Mouse (Mus musculus): Measurements from ENCODE around the gene Dync1i1. TPM values are rescaled to one million over a fixed set of nuclear protein-coding genes. Genes with fewer than 3 reads are reported as not detected.

The Dync1i1 gene
- polyA plus RNA-seq, 1 experiment from 2014 or later: 1.4 TPM

DNA sequence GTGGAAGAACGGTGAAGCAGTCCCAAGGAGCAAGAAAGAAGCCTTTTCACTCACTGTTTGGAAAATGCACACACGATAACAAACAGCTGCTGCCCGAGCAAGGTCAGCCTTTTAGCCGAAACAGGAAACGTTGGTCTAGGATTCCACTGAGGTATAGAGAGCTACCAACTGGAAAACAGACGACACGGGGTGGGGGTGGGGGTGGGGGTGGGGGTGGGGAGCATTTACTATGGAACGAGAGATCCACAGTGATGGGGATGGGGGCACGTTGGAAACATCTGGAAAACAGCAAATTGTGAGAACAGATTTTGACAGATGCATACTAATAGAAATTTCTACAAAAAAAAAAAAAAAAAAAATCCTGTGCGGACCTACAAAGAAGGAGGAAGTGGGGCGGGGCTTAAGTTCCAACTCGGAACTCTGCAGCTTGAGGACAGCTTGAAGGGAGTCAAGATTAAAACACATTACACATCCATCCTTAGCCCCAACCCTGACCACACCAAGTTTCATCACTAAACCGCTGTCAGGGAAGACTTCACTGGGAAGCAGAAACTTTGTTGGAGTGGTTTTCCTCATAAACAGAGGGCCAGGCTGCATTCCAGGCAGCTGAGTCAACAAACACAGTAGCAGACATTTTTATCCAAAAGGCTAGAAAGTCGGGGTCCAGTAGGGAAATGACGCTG lies 251.9 kb downstream of the Dync1i1 start:
- Histone ChIP-seq H3K4me1 (replicated peaks; ENCODE audit: insufficient read depth, low read length) (no peaks in the 10 kb centered on the region), H3K27ac (peak overlapping the region; percentile 61; the same call in 1 of the 2 replicates), H3K27me3 (ENCODE audit: insufficient read depth, low read length) (no peaks in the 10 kb centered on the region), H3K9me3 (replicated peaks; ENCODE audit: low read length) (no peaks in the 10 kb centered on the region), H3K4me2 (ENCODE audit: low read length) (no peak overlapping the region), H3K9ac (ENCODE audit: low read depth, low read length) (no peak overlapping the region), H3K36me3 (ENCODE audit: insufficient read depth, low read length) (no peaks in the 10 kb centered on the region), H3K4me3 (replicated peaks; ENCODE audit: low read depth, low read length) (no peak overlapping the region)
- WGBS: 37% methylated on average over 15 of the region's 15 CpGs
- ATAC-seq (replicated peaks; ENCODE audit: low FRiP score, low read depth): no peak
- TF ChIP-seq CTCF (IDR thresholded peaks at IDR 0.05; ENCODE audit: low read depth): no peak
- DNase-seq (ENCODE audit: low spot score): peak; percentile 52

DNA sequence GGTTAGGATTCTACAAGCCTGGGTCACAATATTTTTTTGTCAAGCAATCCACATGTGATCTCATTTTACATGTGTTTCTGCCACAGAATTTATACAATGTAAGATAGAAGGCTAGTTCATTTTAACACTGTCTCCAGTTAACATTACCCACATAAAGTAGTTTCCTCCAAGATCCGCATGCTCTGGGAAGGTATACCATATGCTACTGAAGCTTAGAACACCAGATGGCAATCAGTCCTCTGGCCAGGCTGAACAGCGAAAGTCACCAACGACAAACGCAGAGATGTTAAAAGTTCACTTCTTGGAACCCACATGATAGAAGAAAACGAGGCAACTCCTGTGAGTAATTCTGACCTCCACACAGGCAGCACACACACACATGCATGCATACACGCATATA lies 265.8 kb downstream of the Dync1i1 start:
- H3K36me3 ChIP-seq (ENCODE audit: insufficient read depth, low read length): no peaks in the 10 kb centered on the region
- H3K27ac ChIP-seq: no peak overlapping the region
- no peaks in the 10 kb centered on the region for H3K27me3 ChIP-seq (ENCODE audit: insufficient read depth, low read length)
- TF ChIP-seq CTCF (IDR thresholded peaks at IDR 0.05; ENCODE audit: low read depth): no peak
- H3K9me3 ChIP-seq (replicated peaks; ENCODE audit: low read length): no peaks in the 10 kb centered on the region
- no peak for ATAC-seq (replicated peaks; ENCODE audit: low FRiP score, low read depth)
- no peak overlapping the region for H3K4me3 ChIP-seq (replicated peaks; ENCODE audit: low read depth, low read length)
- no peak for DNase-seq (ENCODE audit: low spot score)
- no peaks in the 10 kb centered on the region for H3K4me1 ChIP-seq (replicated peaks; ENCODE audit: insufficient read depth, low read length)
- no peak overlapping the region for H3K4me2 ChIP-seq (ENCODE audit: low read length)
- WGBS: 70% methylated on average over 6 of the region's 6 CpGs
- H3K9ac ChIP-seq (ENCODE audit: low read depth, low read length): no peak overlapping the region

DNA sequence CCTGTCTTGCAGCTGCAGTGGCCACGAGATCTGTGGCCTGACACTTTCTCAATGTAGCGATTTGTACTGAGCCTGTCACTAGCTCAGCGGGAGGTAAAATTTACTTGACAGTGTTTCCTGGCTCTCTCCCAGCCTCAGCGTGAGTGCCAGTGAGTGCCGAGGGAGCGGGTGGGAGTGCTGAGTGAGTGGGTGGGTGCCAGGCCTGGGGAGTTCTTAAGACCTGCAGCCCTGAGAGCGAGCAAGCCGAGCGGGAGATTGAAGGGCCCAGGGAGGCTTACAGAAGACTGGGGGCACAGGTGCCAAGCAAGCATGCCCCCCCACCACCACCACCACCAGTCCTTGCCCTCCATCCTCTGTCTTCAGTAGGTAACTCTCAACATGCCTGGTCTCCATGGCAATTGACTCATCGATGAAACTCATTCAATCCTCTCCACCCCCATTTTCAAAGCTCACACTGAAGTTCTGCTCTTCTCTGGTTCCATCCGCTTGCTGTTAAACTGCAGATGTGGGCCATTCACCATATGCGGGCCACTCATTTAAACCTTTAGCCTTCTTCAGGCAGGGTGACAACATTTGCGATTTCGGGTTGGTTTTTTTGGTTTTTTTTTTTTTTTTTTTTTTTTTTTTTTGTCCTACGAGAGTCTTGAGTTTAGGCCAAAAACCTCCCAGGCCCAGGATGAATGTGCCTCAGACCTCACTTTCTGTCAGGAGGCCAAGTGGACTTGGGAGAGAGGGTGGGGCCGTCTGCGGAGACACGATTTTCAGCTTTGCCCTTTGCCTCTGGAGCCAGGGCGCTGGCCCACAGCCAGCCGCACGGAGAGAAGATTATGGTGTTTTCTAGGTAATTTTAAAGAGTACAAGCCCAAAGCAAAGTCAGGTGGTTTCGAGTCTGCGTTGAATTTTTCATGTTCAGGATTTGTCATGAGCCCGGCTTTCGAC lies 266.6 kb downstream of the Dync1i1 start:
- Histone ChIP-seq H3K27ac (no peak overlapping the region), H3K36me3 (ENCODE audit: insufficient read depth, low read length) (no peaks in the 10 kb centered on the region), H3K4me2 (ENCODE audit: low read length) (peak overlapping the region; percentile 38), H3K9me3 (replicated peaks; ENCODE audit: low read length) (no peaks in the 10 kb centered on the region), H3K9ac (ENCODE audit: low read depth, low read length) (no peak overlapping the region), H3K27me3 (ENCODE audit: insufficient read depth, low read length) (no peaks in the 10 kb centered on the region), H3K4me1 (replicated peaks; ENCODE audit: insufficient read depth, low read length) (no peaks in the 10 kb centered on the region), H3K4me3 (replicated peaks; ENCODE audit: low read depth, low read length) (no peak overlapping the region)
- TF ChIP-seq CTCF (IDR thresholded peaks at IDR 0.05; ENCODE audit: low read depth): no peak
- WGBS: 45% methylated on average over 25 of the region's 25 CpGs
- peak; percentile 48 for DNase-seq (ENCODE audit: low spot score)
- no peak for ATAC-seq (replicated peaks; ENCODE audit: low FRiP score, low read depth)

DNA sequence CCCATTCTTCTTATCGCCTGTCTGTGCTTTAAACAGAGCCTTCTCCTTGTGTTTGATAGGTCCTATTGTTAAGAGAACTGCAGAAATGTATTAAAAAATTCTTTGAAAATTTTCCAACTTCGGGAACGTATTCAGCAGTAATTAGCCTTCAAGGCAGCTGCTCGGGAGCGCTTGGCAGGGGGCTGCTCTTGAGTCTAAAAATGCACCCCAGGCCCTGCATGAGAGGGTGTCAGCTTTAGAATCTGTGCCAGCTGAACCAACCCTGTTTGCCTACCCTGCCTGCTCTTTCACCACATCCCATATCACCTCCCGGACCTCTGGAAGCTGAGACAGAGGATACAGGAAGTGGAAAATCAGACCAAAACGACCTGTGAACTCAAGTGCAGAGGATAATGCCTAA lies 267.6 kb downstream of the Dync1i1 start:
- ATAC-seq (replicated peaks; ENCODE audit: low FRiP score, low read depth) (no peak), DNase-seq (ENCODE audit: low spot score) (no peak)
- no peaks in the 10 kb centered on the region for H3K9me3 ChIP-seq (replicated peaks; ENCODE audit: low read length)
- TF ChIP-seq CTCF (IDR thresholded peaks at IDR 0.05; ENCODE audit: low read depth): no peak
- no peak overlapping the region for H3K9ac ChIP-seq (ENCODE audit: low read depth, low read length)
- WGBS: 45% methylated on average over 7 of the region's 7 CpGs
- H3K27ac ChIP-seq: no peak overlapping the region
- H3K4me1 ChIP-seq (replicated peaks; ENCODE audit: insufficient read depth, low read length): no peaks in the 10 kb centered on the region
- H3K27me3 ChIP-seq (ENCODE audit: insufficient read depth, low read length): no peaks in the 10 kb centered on the region
- H3K4me3 ChIP-seq (replicated peaks; ENCODE audit: low read depth, low read length): no peak overlapping the region
- no peak overlapping the region for H3K4me2 ChIP-seq (ENCODE audit: low read length)
- no peaks in the 10 kb centered on the region for H3K36me3 ChIP-seq (ENCODE audit: insufficient read depth, low read length)

DNA sequence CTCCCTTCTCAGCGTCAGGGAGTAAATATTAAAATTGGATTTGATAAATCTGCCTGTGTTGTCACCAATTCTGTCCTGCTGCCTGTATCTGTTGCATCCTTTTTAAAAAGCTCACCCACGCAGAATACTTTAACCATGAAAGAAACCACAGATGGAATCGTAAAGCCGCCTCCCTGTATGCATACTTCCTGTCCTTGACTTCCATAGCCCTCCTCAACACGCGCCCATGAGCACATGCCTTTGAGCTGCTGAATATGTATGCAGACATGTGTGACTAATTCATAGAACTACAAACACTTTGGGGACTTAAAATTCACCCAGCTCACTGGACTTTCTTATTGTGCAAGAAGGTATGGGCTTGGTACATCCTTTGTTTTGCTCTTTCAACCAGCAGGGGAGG lies 272.1 kb downstream of the Dync1i1 start:
- WGBS: 62% methylated on average over 6 of the region's 6 CpGs
- Histone ChIP-seq H3K27ac (no peak overlapping the region), H3K4me2 (ENCODE audit: low read length) (no peak overlapping the region), H3K9me3 (replicated peaks; ENCODE audit: low read length) (no peaks in the 10 kb centered on the region), H3K4me3 (replicated peaks; ENCODE audit: low read depth, low read length) (no peak overlapping the region), H3K36me3 (ENCODE audit: insufficient read depth, low read length) (no peaks in the 10 kb centered on the region), H3K4me1 (replicated peaks; ENCODE audit: insufficient read depth, low read length) (no peaks in the 10 kb centered on the region), H3K27me3 (ENCODE audit: insufficient read depth, low read length) (no peaks in the 10 kb centered on the region), H3K9ac (ENCODE audit: low read depth, low read length) (no peak overlapping the region)
- no peak for DNase-seq (ENCODE audit: low spot score)
- no peak for ATAC-seq (replicated peaks; ENCODE audit: low FRiP score, low read depth)
- TF ChIP-seq CTCF (IDR thresholded peaks at IDR 0.05; ENCODE audit: low read depth): no peak

DNA sequence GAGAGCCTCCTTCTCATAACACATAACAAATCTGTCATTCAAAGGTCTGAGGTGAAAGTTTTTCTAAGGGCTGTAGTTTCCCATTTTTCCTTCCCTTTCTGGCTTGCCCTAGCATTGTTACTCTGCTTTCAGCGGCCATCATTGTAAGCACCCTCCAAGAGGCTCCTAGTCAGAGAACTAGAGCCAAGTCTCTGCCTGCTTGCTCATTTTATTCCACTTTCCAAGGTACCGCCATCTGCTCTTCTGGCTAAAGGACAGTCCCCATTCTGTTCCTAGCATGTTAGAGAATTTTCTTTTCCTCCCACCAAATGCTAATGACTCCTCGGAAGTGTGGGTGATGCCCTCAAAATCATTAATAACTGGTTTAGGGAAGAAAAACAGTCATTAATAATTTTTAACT lies 276.6 kb downstream of the Dync1i1 start:
- Histone ChIP-seq H3K36me3 (ENCODE audit: insufficient read depth, low read length) (no peaks in the 10 kb centered on the region), H3K4me3 (replicated peaks; ENCODE audit: low read depth, low read length) (no peak overlapping the region), H3K9me3 (replicated peaks; ENCODE audit: low read length) (no peaks in the 10 kb centered on the region), H3K27ac (no peak overlapping the region), H3K9ac (ENCODE audit: low read depth, low read length) (no peak overlapping the region), H3K4me2 (ENCODE audit: low read length) (no peak overlapping the region), H3K4me1 (replicated peaks; ENCODE audit: insufficient read depth, low read length) (no peaks in the 10 kb centered on the region), H3K27me3 (ENCODE audit: insufficient read depth, low read length) (no peaks in the 10 kb centered on the region)
- DNase-seq (ENCODE audit: low spot score) (no peak), ATAC-seq (replicated peaks; ENCODE audit: low FRiP score, low read depth) (no peak)
- no peak for TF ChIP-seq CTCF (IDR thresholded peaks at IDR 0.05; ENCODE audit: low read depth)
- WGBS: 78% methylated on average over 3 of the region's 3 CpGs

Measured in kidney, postnatal 0 days (tissue).